Mouse (Mus musculus) bone marrow macrophage, adult 2 months (primary cell): ENCODE results near the gene Sp7.

Source experiments
- CTCF ChIP-seq: IDR thresholded peaks from 2 replicates; pipeline ENCODE4 v1.5.1; 2012; ENCODE audit warnings: low read depth, mild to moderate bottlenecking, low read length, moderate library complexity
- POLR2A ChIP-seq: IDR thresholded peaks from 2 replicates; pipeline ENCODE4 v1.6.1; 2012; ENCODE audit warnings: mild to moderate bottlenecking, low read depth, low read length, borderline replicate concordance

DNA sequence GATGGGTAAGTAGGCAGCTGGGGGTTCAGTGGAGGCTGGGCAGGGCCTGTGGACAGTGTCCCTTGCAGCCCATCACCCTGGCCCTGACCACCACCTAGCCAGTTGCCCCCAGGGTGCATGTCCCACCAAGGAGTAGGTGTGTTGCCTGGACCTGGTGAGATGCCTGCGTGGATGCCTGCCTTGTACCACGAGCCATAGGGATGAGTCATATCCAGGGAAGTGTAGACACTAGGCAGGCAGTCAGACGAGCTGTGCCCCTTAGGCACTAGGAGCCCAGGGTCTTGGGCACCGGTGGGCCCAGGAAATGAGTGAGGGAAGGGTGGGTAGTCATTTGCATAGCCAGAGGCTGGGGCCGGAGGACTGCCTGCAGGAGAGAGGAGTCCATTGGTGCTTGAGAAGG lies 8.1 kb downstream of the Sp7 start:
- TF ChIP-seq CTCF (no peak), POLR2A (no peak)
